Mouse (Mus musculus) lung, postnatal 0 days (tissue): ENCODE measurements around the gene Map3k4.

Experiments used
- CTCF ChIP-seq: IDR thresholded peaks from 2 replicates; pipeline ENCODE4 v1.5.1; 2016; ENCODE audit warnings: antibody characterized with exemption, mild to moderate bottlenecking
- EP300 ChIP-seq: IDR thresholded peaks from 2 replicates; pipeline ENCODE4 v1.6.1; 2016; ENCODE audit warnings: antibody characterized with exemption, mild to moderate bottlenecking, control low read depth

DNA sequence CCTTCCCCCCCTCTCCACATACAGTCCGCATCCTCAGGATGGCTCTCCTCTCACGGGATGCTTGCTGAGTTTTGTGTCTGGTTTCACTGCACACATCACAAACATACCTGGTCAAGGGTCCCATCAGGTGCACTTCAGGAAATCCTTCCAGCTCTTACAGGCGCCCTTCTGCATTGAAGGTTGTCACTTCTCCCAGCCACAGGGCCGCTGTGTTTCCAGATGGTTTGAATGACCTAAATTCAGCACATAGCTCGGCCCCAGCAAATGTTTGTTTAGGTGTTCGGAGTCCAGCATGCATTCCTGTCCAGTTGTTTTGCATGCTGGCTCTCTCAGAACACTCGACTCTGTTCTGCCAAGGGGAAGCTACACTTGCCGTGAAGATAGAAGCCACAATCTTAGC, 134.3 kb downstream of the Map3k4 start:
- TF ChIP-seq CTCF (no peak), EP300 (no peak)
